Mouse (Mus musculus) thymus, adult 2 months (tissue): ENCODE results near the gene Ptdss2.

Source experiments
- CTCF ChIP-seq: fragments of 200-500 bp; IDR thresholded peaks from 2 replicates; pipeline ENCODE4 v1.5.1; 2012; ENCODE audit warnings: mild to moderate bottlenecking, control low read depth, low read length, moderate library complexity, borderline replicate concordance; ENCODE audit not compliant: control insufficient read depth, poor library complexity, insufficient read depth; ENCODE audit errors: extremely low read depth
- POLR2A ChIP-seq: fragments of 200-500 bp; IDR thresholded peaks from 2 replicates; pipeline ENCODE4 v1.6.1; 2012; ENCODE audit warnings: mild to moderate bottlenecking, low read length, control low read depth, moderate library complexity; ENCODE audit not compliant: control insufficient read depth, poor library complexity, insufficient read depth; ENCODE audit errors: extremely low read depth

DNA sequence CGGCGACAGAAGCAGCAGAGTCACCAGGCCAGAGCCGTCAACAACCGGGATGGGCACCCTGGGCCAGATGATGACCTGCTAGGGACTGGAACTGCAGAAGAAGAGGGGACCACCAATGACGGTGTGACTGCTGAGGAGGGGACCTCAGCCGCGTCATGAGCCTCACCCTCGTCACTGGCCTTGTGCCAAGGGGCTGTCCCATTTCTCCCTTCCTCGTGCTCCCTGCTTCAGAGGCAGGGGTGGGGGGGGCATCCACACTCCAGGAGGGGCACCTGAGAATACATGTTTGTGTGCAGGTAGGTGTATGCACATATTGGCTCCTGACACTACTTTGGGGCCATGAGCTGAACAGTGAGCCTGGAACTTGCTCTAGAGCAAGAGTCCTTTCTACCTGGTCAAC lies 33.2 kb downstream of the Ptdss2 start:
- no peak for TF ChIP-seq POLR2A
- TF ChIP-seq CTCF: no peak
